26 mouse cellular contexts compared by ENCODE assay signal in the genomic region with DNA sequence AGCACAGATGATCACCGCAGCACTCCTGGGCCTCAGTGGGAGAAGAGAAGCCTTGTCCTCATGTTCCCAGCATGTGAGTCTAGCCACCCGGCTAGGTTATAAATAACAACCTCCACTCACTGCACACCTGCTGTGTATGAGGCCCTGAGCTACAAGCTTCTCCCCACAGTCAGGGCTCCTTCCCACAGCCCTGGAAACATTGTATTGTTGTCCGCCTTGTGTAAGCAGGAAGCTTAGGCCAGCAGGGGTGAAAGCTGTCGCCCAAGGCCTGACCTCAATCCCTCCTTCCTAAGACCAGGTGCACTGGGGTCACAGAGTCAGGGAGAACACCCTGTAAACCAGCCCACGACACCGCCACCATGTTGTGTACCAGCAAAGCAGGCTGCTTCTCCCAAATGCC. TPM values are rescaled to one million over a fixed set of nuclear protein-coding genes. Genes with fewer than 3 reads are reported as not detected.
DNase-seq lines count a peak whose midpoint lies in the region; ATAC-seq and TF ChIP-seq lines count a peak whose summit lies in the region.
"Had no signal": no experiment of that assay in that cellular context is flagged by ENCODE, and none has a peak within 500 bp of the region (broad histone marks: within the 10 kb centered on the region; RNA-seq: fewer than 3 reads in every experiment).

No protein-coding gene starts in this region.

- intact Hi-C loops in heart, postnatal 10 days (cut with DNase I), result no loop called here

- H3K27ac ChIP-seq in heart, embryonic 11.5 days (ENCODE audit: low read depth, low read length), result no peak overlapping the region
- H3K27ac ChIP-seq in kidney, adult 2 months (ENCODE audit: insufficient read depth, low read depth, low read length), result no peak overlapping the region
- H3K27ac ChIP-seq in midbrain, embryonic 10.5 days (replicated peaks), result no peak overlapping the region
- H3K27ac ChIP-seq: forebrain, embryonic 15.5 days; hindbrain, embryonic 10.5 days; hindbrain, embryonic 15.5 days; liver, embryonic 12.5 days; midbrain, embryonic 15.5 days had no signal

- H3K4me2 ChIP-seq in heart, embryonic 11.5 days, result no peak overlapping the region
- H3K4me2 ChIP-seq: forebrain, embryonic 15.5 days; hindbrain, embryonic 15.5 days; liver, embryonic 12.5 days; midbrain, embryonic 15.5 days had no signal

- no peak for TF ChIP-seq CTCF in kidney, adult 2 months (conservative IDR thresholded peaks at IDR 0.05; ENCODE audit: insufficient read depth, insufficient read length, low read depth, low read length)
- TF ChIP-seq CTCF in E14TG2a.4 (conservative IDR thresholded peaks at IDR 0.05; ENCODE audit: low read length), result no peak

- no peaks in the 10 kb centered on the region for H3K9me3 ChIP-seq in heart, embryonic 11.5 days (replicated peaks; ENCODE audit: control insufficient read depth, low read length)
- no peaks in the 10 kb centered on the region for H3K9me3 ChIP-seq in E14TG2a.4 (ENCODE audit: low read length)
- H3K9me3 ChIP-seq in midbrain, embryonic 10.5 days (replicated peaks), result no peaks in the 10 kb centered on the region
- H3K9me3 ChIP-seq: forebrain, embryonic 15.5 days; hindbrain, embryonic 10.5 days; hindbrain, embryonic 15.5 days; liver, embryonic 12.5 days; midbrain, embryonic 15.5 days had no signal

- 62% methylated on average over 6 of the region's 6 CpGs for WGBS in heart, embryonic 11.5 days (ENCODE audit: insufficient replicate concordance)
- 56% methylated on average over 6 of the region's 6 CpGs for WGBS in kidney, adult 2 months
- WGBS in midbrain, embryonic 10.5 days, result 61% methylated on average over 6 of the region's 6 CpGs

- H3K4me3 ChIP-seq in heart, embryonic 11.5 days (ENCODE audit: low read depth, low read length), result no peak overlapping the region
- no peak overlapping the region for H3K4me3 ChIP-seq in kidney, adult 2 months (ENCODE audit: insufficient read depth, low read depth, low read length)
- peak overlapping the region; percentile 18; the same call in 1 of the 2 replicates for H3K4me3 ChIP-seq in E14TG2a.4 (replicated peaks; ENCODE audit: low read length)
- no peak overlapping the region for H3K4me3 ChIP-seq in midbrain, embryonic 10.5 days
- H3K4me3 ChIP-seq: forebrain, embryonic 15.5 days; hindbrain, embryonic 10.5 days; hindbrain, embryonic 15.5 days; liver, embryonic 12.5 days; midbrain, embryonic 15.5 days had no signal

- DNase-seq in heart, postnatal 10 days, result no peak
- peak; percentile 6 for DNase-seq in kidney, adult 11 months
- DNase-seq in kidney, adult 2 months, result no peak
- DNase-seq in R1 (ENCODE audit: low read depth, low spot score), result peak; percentile 62
- DNase-seq in midbrain, embryonic 10.5 days (ENCODE audit: low spot score), result no peak
- no peak for DNase-seq in Muller cell, postnatal 12 days (ENCODE audit: inconsistent ontology term)
- DNase-seq: adrenal gland, postnatal 10 days; cerebellum, adult 8-10 months; cerebellum, postnatal 25 days; kidney, adult 18-20 months; kidney, postnatal 10 days; layer of hippocampus, postnatal 36 days; left cerebral cortex, postnatal 4 days; liver, postnatal 0 days; lung, postnatal 4 days; right cerebral cortex, postnatal 4 days; thymus, adult 18-20 months; thymus, postnatal 25 days had no signal

- H3K9ac ChIP-seq in heart, embryonic 11.5 days (ENCODE audit: low read depth, low read length), result 0 out of 2 replicates have a peak overlapping the region, but pooled peaks have one; percentile 3
- H3K9ac ChIP-seq: forebrain, embryonic 15.5 days; hindbrain, embryonic 15.5 days; liver, embryonic 12.5 days; liver, postnatal 0 days; midbrain, embryonic 15.5 days had no signal

- TF ChIP-seq POLR2A in kidney, adult 2 months (IDR thresholded peaks at IDR 0.05; ENCODE audit: low read depth, low read length), result no peak

- H3K36me3 ChIP-seq in heart, embryonic 11.5 days (ENCODE audit: control insufficient read depth, insufficient read depth, low read length), result no peaks in the 10 kb centered on the region
- no peaks in the 10 kb centered on the region for H3K36me3 ChIP-seq in kidney, adult 2 months (ENCODE audit: control insufficient read depth, insufficient read depth, low read length)
- H3K36me3 ChIP-seq in E14TG2a.4 (ENCODE audit: insufficient read depth, low read length), result no peaks in the 10 kb centered on the region
- no peaks in the 10 kb centered on the region for H3K36me3 ChIP-seq in midbrain, embryonic 10.5 days
- H3K36me3 ChIP-seq: forebrain, embryonic 15.5 days; hindbrain, embryonic 10.5 days; hindbrain, embryonic 15.5 days; liver, embryonic 12.5 days; midbrain, embryonic 15.5 days had no signal

- ATAC-seq in heart, embryonic 11.5 days (replicated peaks; ENCODE audit: insufficient number of reproducible peaks, low FRiP score, low TSS enrichment), result no peak
- ATAC-seq: forebrain, embryonic 15.5 days; inflammation-experienced regulatory T-cells, adult 6 months; liver, embryonic 12.5 days; liver, postnatal 0 days; midbrain, embryonic 15.5 days had no signal

- no peaks in the 10 kb centered on the region for H3K27me3 ChIP-seq in heart, embryonic 11.5 days (ENCODE audit: control insufficient read depth, insufficient read depth, low read length)
- no peaks in the 10 kb centered on the region for H3K27me3 ChIP-seq in kidney, adult 2 months (replicated peaks; ENCODE audit: control insufficient read depth, insufficient read depth, low read length)
- H3K27me3 ChIP-seq in E14TG2a.4 (ENCODE audit: insufficient read depth, low read length), result peaks cover 13% of the 10 kb centered on the region
- peaks cover 21% of the 10 kb centered on the region for H3K27me3 ChIP-seq in midbrain, embryonic 10.5 days (ENCODE audit: low read depth, poor library complexity, severe bottlenecking)
- H3K27me3 ChIP-seq: forebrain, embryonic 15.5 days; hindbrain, embryonic 15.5 days; midbrain, embryonic 15.5 days had no signal

- peaks cover 24% of the 10 kb centered on the region for H3K4me1 ChIP-seq in heart, embryonic 11.5 days (ENCODE audit: control insufficient read depth, insufficient read depth, low read length)
- peaks cover 20% of the 10 kb centered on the region for H3K4me1 ChIP-seq in kidney, adult 2 months (ENCODE audit: control insufficient read depth, insufficient read depth, low read length)
- peaks cover 57% of the 10 kb centered on the region for H3K4me1 ChIP-seq in E14TG2a.4 (replicated peaks; ENCODE audit: low read depth, low read length)
- peaks cover 28% of the 10 kb centered on the region for H3K4me1 ChIP-seq in midbrain, embryonic 10.5 days

RNA-seq across cellular contexts. Expression of gene Tspan9, which starts 2.7 kb away (rescaled TPM):
- polyA plus RNA-seq in heart, embryonic 11.5 days (2014; fragmentation: Nextera tagmentation; extraction: Ambion mirVana), result 130 and 148 TPM in 2 replicates
- 100 to 1,000 TPM; 184 to 197 TPM for total RNA-seq in heart, postnatal 10 days (2021)
- polyA plus RNA-seq in kidney, adult 2 months (2012; rRNA removed), result 107 and 109 TPM in 2 replicates
- 48.0 and 52.6 TPM in 2 replicates for polyA plus RNA-seq in midbrain, embryonic 10.5 days (2016; fragmentation: Nextera tagmentation; extraction: Ambion mirVana)

Comparison
In these comparisons a context has a peak if more than half of its experiments do, and no peak if none do; other contexts are left out.
1. DNase-seq: peak in kidney, adult 11 months (single experiment) and R1 (single experiment); none in heart, postnatal 10 days (0 of 2), kidney, adult 2 months (single experiment), midbrain, embryonic 10.5 days (single experiment) and Muller cell, postnatal 12 days (single experiment).